Mouse (Mus musculus): ENCODE data around the gene Tpst1. TPM values are rescaled to one million over a fixed set of nuclear protein-coding genes. Genes with fewer than 3 reads are reported as not detected.

The Tpst1 gene
- polyA plus RNA-seq, 1 experiment = 9.4 TPM

GRCm38 (mm10) chr5:130046100-130046499 lies 27.0 kb upstream of the Tpst1 start:
- peaks cover 33% of the 10 kb centered on the region for H3K36me3 ChIP-seq (ENCODE audit: control insufficient read depth, insufficient read depth)
- H3K4me2 ChIP-seq (ENCODE audit: low read depth) = no peak overlapping the region
- no peaks in the 10 kb centered on the region for H3K27me3 ChIP-seq (ENCODE audit: control insufficient read depth, insufficient read depth, insufficient read length)
- H3ac ChIP-seq (ENCODE audit: control insufficient read depth, insufficient read length) = no peak overlapping the region
- no peak for TF ChIP-seq MYOG (IDR thresholded peaks at IDR 0.05; ENCODE audit: control insufficient read depth in 1 of 3, insufficient read depth in 1 of 3, insufficient read length in 2 of 3, low read depth in 2 of 3)
- no peak for TF ChIP-seq MYOD1 (IDR thresholded peaks at IDR 0.05; ENCODE audit: control insufficient read depth in 1 of 3, insufficient read length in 2 of 3, low read depth in 2 of 3)
- TF ChIP-seq MAX (IDR thresholded peaks at IDR 0.05; ENCODE audit: low read depth) = no peak
- no peak for TF ChIP-seq TCF12 (IDR thresholded peaks at IDR 0.05; ENCODE audit: insufficient read depth, poor library complexity, severe bottlenecking)
- no peak for TF ChIP-seq TCF3 (IDR thresholded peaks at IDR 0.05; ENCODE audit: insufficient read length, low read depth)
- TF ChIP-seq REST (IDR thresholded peaks at IDR 0.05; ENCODE audit: insufficient read depth, insufficient read length) = no peak
- H3K79me2 ChIP-seq (ENCODE audit: control insufficient read depth, insufficient read depth) = no peaks in the 10 kb centered on the region
- no peak overlapping the region for H3K4me3 ChIP-seq

GRCm38 (mm10) chr5:130046589-130046988 lies 26.5 kb upstream of the Tpst1 start:
- H3K4me2 ChIP-seq (ENCODE audit: low read depth) = no peak overlapping the region
- H3K36me3 ChIP-seq (ENCODE audit: control insufficient read depth, insufficient read depth) = peaks cover 28% of the 10 kb centered on the region
- no peaks in the 10 kb centered on the region for H3K27me3 ChIP-seq (ENCODE audit: control insufficient read depth, insufficient read depth, insufficient read length)
- no peaks in the 10 kb centered on the region for H3K79me2 ChIP-seq (ENCODE audit: control insufficient read depth, insufficient read depth)
- H3K4me3 ChIP-seq = no peak overlapping the region
- TF ChIP-seq MAX (IDR thresholded peaks at IDR 0.05; ENCODE audit: low read depth) (no peak), MYOD1 (IDR thresholded peaks at IDR 0.05; ENCODE audit: control insufficient read depth in 1 of 3, insufficient read length in 2 of 3, low read depth in 2 of 3) (no peak), POLR2A (IDR thresholded peaks at IDR 0.05; ENCODE audit: insufficient read length, low read depth) (no peak), REST (IDR thresholded peaks at IDR 0.05; ENCODE audit: insufficient read depth, insufficient read length) (no peak), USF1 (IDR thresholded peaks at IDR 0.05; ENCODE audit: low read depth) (no peak), CEBPB (IDR thresholded peaks at IDR 0.05; ENCODE audit: insufficient read depth, poor library complexity, severe bottlenecking) (no peak), TCF3 (IDR thresholded peaks at IDR 0.05; ENCODE audit: insufficient read length, low read depth) (no peak), TCF12 (IDR thresholded peaks at IDR 0.05; ENCODE audit: insufficient read depth, poor library complexity, severe bottlenecking) (no peak), E2F4 (IDR thresholded peaks at IDR 0.05; ENCODE audit: insufficient read depth) (no peak), POLR2AphosphoS2 (IDR thresholded peaks at IDR 0.05; ENCODE audit: insufficient read length, low read depth) (no peak), SRF (IDR thresholded peaks at IDR 0.05; ENCODE audit: control insufficient read depth, insufficient read length, low read depth) (no peak), MYOG (IDR thresholded peaks at IDR 0.05; ENCODE audit: control insufficient read depth in 1 of 3, insufficient read depth in 1 of 3, insufficient read length in 2 of 3, low read depth in 2 of 3) (no peak)
- no peak overlapping the region for H3ac ChIP-seq (ENCODE audit: control insufficient read depth, insufficient read length)

GRCm38 (mm10) chr5:130047013-130047412 lies 26.1 kb upstream of the Tpst1 start:
- H3ac ChIP-seq (ENCODE audit: control insufficient read depth, insufficient read length) = no peak overlapping the region
- H3K27me3 ChIP-seq (ENCODE audit: control insufficient read depth, insufficient read depth, insufficient read length) = no peaks in the 10 kb centered on the region
- H3K79me2 ChIP-seq (ENCODE audit: control insufficient read depth, insufficient read depth) = no peaks in the 10 kb centered on the region
- TF ChIP-seq POLR2A (IDR thresholded peaks at IDR 0.05; ENCODE audit: insufficient read length, low read depth) (no peak), MYOG (IDR thresholded peaks at IDR 0.05; ENCODE audit: control insufficient read depth in 1 of 3, insufficient read depth in 1 of 3, insufficient read length in 2 of 3, low read depth in 2 of 3) (no peak), CEBPB (IDR thresholded peaks at IDR 0.05; ENCODE audit: insufficient read depth, poor library complexity, severe bottlenecking) (no peak), MAX (IDR thresholded peaks at IDR 0.05; ENCODE audit: low read depth) (no peak), POLR2AphosphoS2 (IDR thresholded peaks at IDR 0.05; ENCODE audit: insufficient read length, low read depth) (no peak), SRF (IDR thresholded peaks at IDR 0.05; ENCODE audit: control insufficient read depth, insufficient read length, low read depth) (no peak), TCF3 (IDR thresholded peaks at IDR 0.05; ENCODE audit: insufficient read length, low read depth) (no peak), TCF12 (IDR thresholded peaks at IDR 0.05; ENCODE audit: insufficient read depth, poor library complexity, severe bottlenecking) (no peak), USF1 (IDR thresholded peaks at IDR 0.05; ENCODE audit: low read depth) (no peak), MYOD1 (IDR thresholded peaks at IDR 0.05; ENCODE audit: control insufficient read depth in 1 of 3, insufficient read length in 2 of 3, low read depth in 2 of 3) (no peak), E2F4 (IDR thresholded peaks at IDR 0.05; ENCODE audit: insufficient read depth) (no peak), REST (IDR thresholded peaks at IDR 0.05; ENCODE audit: insufficient read depth, insufficient read length) (no peak)
- no peak overlapping the region for H3K4me3 ChIP-seq
- peaks cover 25% of the 10 kb centered on the region for H3K36me3 ChIP-seq (ENCODE audit: control insufficient read depth, insufficient read depth)
- H3K4me2 ChIP-seq (ENCODE audit: low read depth) = no peak overlapping the region

GRCm38 (mm10) chr5:130048786-130049520 lies 24.2 kb upstream of the Tpst1 start:
- Histone ChIP-seq H3K36me3 (ENCODE audit: control insufficient read depth, insufficient read depth) (peaks cover 13% of the 10 kb centered on the region), H3K27me3 (ENCODE audit: control insufficient read depth, insufficient read depth, insufficient read length) (no peaks in the 10 kb centered on the region), H3ac (ENCODE audit: control insufficient read depth, insufficient read length) (no peak overlapping the region), H3K4me2 (ENCODE audit: low read depth) (no peak overlapping the region), H3K4me3 (no peak overlapping the region), H3K79me2 (ENCODE audit: control insufficient read depth, insufficient read depth) (no peaks in the 10 kb centered on the region)
- TF ChIP-seq POLR2A (IDR thresholded peaks at IDR 0.05; ENCODE audit: insufficient read length, low read depth) (no peak), MAX (IDR thresholded peaks at IDR 0.05; ENCODE audit: low read depth) (no peak), E2F4 (IDR thresholded peaks at IDR 0.05; ENCODE audit: insufficient read depth) (no peak), POLR2AphosphoS2 (IDR thresholded peaks at IDR 0.05; ENCODE audit: insufficient read length, low read depth) (no peak), TCF12 (IDR thresholded peaks at IDR 0.05; ENCODE audit: insufficient read depth, poor library complexity, severe bottlenecking) (no peak), CEBPB (IDR thresholded peaks at IDR 0.05; ENCODE audit: insufficient read depth, poor library complexity, severe bottlenecking) (no peak), REST (IDR thresholded peaks at IDR 0.05; ENCODE audit: insufficient read depth, insufficient read length) (no peak), USF1 (IDR thresholded peaks at IDR 0.05; ENCODE audit: low read depth) (no peak), SRF (IDR thresholded peaks at IDR 0.05; ENCODE audit: control insufficient read depth, insufficient read length, low read depth) (no peak), TCF3 (IDR thresholded peaks at IDR 0.05; ENCODE audit: insufficient read length, low read depth) (no peak), MYOD1 (IDR thresholded peaks at IDR 0.05; ENCODE audit: control insufficient read depth in 1 of 3, insufficient read length in 2 of 3, low read depth in 2 of 3) (no peak), MYOG (IDR thresholded peaks at IDR 0.05; ENCODE audit: control insufficient read depth in 1 of 3, insufficient read depth in 1 of 3, insufficient read length in 2 of 3, low read depth in 2 of 3) (no peak)
